Mouse (Mus musculus) gastrocnemius, adult 18-20 months (tissue): ENCODE results near the gene Scel. TPM values are rescaled to one million over a fixed set of nuclear protein-coding genes. Genes with fewer than 3 reads are reported as not detected.

Experiments used
- DNase-seq: peaks from one replicate; pipeline ENCODE4 v3.0.0; 2021; ENCODE audit warnings: low spot score
- total RNA-seq, 2 experiments: library from RNA; stranded (reverse); gene quantifications; 2 replicates each; pipeline ENCODE4 v1.2.3; 2021

The Scel gene
- total RNA-seq, 2 experiments from 2014 or later, result 0.18 to 0.38 TPM

DNA sequence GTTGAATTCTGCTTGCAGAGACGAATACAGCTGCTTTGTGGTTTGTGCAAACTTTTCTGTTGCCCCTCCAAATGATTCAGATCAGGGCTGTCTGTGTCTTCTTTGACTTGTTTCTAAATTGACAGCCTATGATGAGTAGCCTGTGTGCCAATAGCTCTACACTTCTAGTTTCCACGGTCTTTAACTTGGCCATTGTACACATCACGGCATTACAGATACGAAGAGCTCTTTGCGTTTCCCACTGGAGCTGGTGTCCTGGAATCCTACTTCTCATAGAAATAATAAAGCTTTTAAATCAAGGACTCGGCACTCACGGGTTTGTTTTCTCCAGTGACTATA, 300 bp downstream of the Scel start:
- DNase-seq, result no peak

DNA sequence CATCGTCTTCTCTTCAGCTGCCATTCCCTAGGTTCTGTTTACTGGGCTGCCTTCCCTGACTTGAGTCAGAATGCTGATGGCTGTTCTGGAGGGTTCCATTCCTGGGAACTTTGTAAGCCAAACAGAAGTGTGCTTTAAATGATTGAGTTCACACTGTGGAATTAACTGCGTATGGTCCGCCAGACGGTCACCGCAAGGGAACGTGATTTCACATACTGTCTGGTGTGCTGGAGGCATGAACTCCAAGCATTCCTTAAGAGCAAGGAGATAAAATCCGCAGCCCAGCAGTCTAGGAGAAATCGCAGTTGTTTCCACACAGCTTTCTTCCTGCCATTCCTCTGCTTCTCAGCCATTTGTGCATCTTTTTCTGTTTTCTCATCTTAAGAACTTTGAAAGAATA, 2.3 kb downstream of the Scel start:
- DNase-seq, result no peak

DNA sequence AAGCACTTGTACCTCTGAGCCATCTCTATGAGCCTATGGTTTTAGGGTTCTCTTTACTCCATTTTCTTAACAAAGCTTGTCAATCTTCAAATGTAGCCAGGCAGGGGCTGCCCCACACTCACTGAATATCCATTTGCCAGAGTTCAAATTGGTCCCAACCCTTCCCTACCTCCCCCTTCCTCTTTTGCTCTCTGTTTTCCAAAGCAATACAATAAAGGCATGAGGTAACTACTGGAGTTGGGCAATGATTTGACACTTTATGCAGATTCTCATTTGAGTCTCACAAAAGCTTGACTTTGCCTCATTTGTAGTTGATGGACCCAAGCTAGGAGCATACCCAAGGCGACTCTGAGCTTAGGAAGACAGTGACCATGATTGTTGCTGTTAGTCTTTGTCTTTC, 13.1 kb downstream of the Scel start:
- DNase-seq, result no peak

DNA sequence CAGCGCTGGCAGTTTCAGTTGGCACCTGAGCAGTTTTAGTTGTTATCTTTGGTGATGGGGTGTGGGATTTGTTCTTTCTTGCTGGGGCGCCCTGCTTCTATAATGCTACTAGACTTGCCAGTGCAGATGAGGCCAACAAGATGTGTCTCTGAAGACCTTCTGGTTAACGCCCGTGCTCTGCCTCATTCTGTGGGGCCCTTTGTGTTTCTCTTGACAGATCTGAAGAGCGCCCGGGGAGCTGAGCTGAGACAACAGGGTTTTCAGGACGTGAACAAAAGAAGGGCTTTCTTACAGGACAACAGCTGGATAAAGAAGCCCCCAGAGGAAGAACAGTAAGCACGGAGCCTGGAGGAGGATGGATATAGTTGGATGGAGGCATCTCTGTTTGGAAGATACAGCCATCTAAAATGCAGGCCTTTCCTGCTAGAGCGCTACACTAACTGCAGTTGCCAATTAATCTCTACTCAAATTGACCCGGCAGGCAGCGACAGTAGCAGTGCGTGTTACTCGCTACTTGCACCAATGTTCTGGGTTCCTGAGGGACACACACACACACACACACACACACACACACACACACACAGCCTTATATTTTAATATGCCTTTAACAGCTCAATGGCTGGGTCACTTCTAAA, 16.7 kb downstream of the Scel start:
- DNase-seq, result no peak

DNA sequence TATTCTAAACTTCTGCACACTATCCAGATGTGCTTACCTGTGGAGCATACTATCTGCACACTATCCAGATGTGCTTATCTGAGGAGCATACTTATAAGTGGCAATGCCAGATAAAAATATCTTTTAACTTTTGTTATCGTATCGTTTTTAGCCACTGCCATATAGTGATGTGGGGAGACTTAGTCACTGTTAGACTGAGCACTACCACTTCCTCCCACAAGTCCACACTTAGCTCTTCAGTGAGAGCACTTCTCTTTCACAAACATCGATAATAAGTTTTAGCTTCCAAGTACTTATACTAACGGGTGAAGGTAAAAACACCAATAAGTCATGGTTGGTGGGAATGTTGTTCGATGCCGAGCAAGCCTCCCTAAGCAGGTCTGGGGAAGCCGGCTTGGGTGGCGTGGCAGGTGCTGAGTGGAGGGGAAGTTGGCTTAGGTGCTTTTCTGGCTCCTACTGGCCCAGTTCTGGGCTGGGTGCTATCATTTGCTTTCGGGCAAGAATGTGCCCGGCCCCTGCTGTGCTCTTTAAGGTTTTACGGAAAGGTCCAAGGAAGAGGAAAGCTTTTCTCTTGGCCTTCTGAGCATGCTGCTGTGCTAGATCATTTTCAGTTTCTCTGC, 18.7 kb downstream of the Scel start:
- DNase-seq, result no peak

DNA sequence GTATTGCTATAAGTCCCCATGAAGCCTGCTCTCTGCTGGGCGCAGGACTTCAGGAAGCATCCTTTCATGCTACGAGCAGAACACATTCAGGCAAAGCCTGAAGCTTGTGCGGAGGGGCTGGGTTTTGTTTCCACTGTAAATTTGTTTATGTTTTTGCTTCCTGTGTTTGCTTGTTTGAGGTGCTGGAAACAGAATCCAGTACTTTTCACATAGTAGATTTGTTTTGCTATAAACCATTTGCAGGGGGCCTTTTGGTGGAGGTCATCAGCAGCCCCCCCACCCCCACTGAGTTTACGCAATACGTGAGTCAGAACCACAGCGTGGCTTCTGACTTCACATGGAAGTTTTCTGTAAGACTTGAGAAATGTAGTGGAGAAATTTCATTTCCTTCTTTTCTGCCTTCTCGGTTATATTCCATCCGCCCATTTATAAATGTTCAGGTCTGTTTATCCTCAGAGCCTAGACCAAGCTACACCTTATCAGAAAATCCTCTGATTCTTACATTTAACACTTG, 22.4 kb downstream of the Scel start:
- DNase-seq, result no peak

DNA sequence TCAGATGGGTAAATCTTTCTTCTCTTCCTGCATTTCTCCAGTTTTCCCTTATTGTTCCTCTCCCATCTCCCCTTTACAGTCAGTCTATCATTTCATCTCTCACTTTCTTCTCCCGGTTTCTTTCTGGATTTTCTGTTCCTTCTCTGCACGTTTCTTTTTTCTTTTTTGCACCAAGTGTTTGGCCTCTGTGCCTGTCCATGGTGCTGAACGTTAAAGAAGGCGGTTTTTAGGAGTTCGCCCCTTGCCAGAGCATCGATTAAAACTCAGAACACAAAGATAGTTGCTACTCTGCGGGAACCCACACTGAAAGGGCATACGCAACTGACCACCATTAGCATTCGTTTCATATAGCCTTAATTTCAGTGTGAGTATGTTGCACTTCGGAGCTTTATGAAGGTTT, 23.2 kb downstream of the Scel start:
- no peak for DNase-seq

DNA sequence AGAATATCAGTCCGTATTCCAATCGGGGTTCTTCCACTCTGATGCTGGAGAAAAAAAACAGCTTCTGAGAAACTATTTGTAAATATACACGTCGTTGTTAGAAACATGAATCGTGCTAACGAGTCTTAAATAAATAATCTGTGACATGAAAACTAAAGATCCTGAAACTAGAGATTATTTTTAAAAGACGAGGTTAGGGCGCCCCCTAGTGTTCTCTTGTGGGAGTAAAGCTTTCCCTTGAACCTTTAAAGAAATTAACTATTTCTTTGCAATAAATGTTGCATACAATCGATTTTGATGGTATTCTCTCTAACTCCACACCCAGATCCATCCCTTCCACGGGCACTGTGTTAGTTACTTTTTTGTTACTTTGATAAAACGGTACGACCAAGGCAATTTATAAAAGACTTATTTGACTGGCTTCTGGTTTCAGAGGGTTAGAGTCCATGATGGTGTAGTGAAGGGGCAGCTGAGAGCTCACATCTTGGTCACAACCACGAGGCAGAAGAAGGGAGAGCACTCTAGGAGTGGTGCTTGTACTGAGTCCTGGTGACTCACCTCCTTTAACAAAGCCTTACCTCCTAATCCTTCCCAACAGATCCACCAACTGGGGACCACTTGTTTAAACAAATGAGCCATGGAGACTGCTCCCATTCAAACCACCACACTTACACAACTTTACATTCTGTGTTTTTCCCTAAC, 24.4 kb downstream of the Scel start:
- DNase-seq, result peak; percentile 44

DNA sequence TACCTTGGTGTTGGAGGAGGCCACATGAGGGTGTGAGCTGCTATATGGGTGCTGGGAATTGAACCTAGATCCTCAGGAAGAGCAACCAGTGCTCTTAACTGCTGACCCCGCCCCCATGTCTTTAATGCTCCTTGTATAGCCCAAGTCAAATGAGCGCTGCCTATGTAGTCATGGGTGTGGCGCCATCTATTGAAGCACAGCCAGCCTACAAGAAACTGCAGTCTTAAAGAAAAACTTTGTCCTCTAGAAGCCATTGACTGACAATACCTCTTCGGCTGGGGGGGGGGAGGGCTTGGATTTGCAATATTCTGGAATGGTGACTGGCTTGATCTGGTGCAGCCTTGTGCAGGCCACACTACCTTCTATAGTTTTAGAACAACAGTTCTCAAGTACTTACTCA, 26.7 kb downstream of the Scel start:
- DNase-seq, result no peak

DNA sequence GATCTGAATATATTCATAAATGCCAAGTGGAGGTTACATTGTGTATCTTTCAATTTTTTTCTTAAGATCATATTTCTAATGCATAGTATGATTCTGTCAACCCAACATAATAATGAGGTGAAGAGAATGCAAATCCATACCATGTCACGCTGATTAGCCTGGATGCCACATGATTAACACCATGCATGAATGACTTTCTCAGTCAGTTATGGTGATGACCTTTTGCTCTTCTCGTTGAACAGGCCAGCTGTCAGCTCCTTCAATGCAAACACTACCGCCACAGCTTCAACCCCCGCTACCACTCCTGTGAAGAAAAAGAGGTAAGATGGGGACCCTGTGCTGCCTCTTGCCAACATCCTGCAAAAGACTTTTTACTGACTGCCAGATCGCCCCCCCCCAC, 28.5 kb downstream of the Scel start:
- DNase-seq, result no peak

DNA sequence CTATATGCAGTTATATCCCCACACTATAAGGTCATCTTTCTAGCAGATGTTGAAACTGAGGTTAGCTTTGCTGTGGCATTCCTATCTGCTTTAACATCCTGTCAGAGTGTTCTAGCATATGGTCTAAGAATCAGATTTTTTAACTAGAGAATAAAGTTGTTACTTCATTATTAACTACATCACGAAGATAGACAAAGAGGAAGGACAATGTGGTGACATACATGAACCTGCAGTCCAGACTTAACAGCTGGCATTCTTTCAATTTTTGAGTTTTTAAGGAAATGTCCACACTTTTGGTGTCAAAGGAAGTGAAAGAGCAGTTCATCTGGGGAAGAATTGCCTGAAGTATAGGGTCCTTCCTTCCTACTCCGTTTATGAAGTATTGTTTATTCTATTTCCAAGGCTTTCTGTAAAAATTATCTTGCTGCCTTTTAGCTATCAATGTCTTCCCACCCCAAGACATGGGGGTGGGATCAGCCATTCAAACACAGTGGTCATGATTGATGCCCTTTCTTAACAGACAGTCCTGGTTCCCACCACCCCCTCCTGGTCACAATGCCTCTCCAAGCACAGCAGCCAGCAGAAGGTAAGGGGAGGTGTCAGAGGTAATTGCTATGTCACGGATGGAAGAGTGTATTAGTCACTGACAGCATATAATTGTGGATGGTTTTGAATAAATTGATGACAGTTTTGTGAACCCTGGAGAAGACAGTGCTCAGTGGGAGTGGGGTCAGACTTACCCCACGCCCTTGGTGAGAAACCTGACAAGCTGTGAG, 30.4 kb downstream of the Scel start:
- DNase-seq, result no peak

DNA sequence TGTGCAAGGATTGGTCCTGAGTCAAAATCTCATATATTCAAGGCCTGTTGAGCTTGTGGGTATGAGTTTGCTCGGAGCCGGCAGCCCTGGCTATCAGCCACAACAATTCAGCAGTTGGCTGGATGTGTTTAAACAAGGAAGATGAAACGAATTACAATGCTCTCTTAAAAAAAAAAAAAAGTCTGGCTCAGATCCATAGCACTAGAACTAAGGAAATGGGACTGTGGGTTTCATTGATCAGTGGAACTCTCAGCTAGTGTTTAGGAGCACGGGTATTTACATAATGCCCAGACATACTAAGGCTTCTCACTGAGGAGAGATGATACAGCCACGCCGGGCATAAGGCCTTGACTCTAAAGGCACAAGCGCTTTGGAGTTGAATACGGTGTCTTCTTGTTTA, 32.6 kb downstream of the Scel start:
- no peak for DNase-seq

DNA sequence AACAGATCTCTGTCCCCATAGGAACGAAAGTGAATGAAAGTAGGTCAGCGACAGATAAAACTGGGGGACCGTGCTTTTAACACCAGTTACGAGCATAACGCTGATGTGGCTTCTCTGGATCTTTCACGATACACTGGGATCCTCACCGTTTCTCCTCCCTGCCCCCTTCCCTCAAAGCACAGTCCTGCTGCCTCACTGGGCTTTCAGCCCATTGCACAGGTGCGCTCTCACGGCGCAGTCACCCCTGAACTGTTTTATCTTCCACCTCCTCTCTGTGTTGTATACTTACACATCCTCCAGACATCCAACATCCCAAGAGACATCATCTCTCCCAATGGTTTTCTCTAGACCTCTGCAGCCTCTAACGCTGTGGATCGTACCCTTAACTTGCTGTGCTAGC, 33.1 kb downstream of the Scel start:
- no peak for DNase-seq

DNA sequence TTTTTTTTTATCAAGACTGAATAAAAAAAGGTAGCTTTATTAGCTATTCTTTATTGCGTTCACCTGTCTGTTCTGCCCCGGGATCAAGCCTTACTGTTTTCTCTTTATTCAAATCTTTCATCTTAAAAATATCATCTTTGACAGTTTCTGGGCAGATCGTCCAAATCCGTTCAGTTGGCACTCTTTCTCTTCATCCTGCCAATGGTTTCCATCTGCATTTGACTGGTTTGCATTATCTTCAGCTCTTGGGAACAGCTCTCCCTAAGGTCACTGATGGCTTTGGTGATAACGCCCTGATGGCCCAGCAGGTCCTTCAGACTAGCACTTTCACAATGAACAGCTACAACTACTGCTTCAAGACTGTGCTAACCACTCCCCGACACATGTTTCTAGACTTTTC, 35.1 kb downstream of the Scel start:
- no peak for DNase-seq

DNA sequence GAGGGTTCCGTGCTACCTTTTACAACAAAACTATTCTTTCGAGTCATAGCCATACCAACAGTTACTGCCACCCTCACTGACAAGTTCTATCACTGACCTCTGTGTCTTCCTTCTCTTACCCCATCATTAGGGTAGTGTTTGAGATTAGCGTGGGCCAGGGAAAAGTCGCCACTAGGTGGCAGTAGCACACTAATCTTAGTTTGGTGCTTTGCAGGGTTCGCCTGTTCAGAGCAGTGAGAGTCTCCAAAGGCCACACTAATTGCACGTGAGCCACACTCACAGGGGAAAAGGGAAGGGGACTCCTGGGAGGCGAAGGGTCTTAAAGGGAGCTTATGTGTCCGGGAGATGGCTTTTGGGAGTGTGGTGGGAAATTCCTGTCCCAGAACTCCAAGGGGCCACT, 37.3 kb downstream of the Scel start:
- DNase-seq, result peak; percentile 52

DNA sequence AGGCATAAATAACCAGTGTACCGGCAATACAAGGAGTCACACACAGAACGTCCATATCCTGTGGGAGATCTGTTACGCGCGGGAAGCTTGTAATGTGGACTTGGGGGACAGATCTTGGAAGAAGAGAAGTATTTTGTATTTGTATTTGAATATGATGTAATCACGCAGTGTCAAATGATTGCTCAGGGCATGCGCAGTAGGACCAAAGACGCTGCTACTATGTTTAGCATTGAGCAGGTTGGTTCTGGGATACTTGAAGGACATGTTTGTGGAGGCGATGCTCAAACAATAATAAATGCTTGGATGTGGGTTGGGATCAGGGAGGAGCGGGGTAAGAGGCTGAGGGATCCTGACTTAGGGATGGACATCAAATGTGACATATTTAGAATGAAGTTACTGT, 37.8 kb downstream of the Scel start:
- DNase-seq, result no peak

DNA sequence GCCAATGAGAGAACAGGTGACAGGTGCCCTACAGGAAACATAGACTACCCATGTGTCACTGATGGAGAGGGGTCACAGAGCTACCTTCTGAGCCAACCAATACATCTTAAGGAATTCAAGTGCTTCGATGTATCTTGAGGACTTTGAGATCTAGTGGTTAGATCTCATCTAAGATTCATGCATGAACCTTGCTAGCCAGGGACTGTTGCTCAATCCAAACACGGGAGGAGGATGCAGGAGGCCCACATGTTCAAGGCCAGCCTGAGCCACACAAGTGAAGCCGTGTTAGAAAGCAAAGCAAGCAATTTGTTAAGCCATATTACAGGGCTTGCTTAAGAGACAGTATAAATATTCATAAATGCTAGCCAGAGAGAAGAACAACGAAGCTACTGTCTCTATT, 38.8 kb downstream of the Scel start:
- DNase-seq, result no peak

DNA sequence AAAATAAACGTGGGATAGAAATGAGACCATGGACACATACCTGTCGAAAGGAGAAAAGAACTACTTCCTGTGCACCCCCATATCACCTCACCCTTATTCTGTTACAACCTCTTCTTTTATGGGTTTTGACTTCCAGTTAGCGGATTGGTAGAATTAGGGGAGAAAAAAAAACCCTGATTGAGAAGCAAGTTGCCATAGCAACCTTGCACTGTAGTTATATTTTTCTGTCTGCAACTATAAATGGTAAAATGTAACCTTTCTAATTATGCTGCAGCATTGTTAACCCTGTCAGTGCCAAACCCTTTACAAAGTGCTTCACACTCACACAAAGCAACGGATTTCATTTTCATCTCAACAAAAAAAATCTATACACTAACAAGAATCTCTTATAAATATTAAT, 39.2 kb downstream of the Scel start:
- no peak for DNase-seq

DNA sequence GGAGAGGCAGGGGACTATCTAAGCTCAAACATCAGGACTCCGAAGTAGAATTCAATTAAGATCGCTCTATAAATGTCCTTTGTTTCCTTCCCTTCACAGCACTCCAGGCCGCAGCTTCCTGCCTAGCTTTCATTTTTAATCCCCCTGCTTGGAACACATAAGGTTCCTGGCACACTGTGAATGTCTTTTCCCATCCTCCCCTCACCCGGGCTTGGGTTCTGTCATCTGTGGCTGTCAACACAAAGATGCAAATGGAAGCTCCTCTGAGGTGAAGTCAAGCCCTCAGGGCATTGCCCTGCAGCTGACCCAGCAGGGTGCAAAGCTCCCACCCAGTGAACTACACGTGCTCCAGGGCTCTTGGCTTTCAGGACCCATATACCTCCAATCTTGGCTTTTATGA, 43.5 kb downstream of the Scel start:
- no peak for DNase-seq

DNA sequence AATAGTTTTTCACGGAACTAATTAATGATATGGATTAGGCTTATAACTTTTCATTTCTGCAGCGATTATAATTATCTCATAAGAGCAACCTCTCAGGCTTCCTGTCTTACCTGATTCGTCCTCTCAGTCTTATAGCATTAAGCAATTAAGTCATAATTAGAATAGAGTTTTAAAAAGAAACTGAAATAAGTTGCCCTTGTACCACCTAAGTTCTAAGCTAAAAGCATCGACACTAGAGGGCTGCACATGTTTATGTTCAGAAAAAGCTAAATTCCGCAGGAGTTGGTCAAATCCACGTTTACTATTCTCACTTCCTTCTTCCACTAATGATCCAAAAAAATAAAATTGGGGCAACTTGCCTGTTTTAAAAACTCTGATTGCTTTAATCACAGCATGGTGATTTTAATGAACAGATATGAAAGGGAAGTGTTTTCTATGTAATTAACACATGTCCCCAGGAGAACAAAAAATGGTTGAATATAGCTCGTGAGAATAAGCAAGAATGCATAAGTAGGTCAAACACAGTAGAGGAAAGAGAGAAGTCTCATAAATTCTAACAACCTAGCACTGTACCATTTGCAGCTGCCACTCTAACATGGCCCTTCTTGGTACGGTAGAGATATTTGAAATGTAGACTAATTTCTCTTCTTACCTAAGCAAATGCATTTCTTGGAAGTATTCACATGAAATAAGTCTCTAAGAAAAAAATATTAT, 48.4 kb downstream of the Scel start:
- no peak for DNase-seq

DNA sequence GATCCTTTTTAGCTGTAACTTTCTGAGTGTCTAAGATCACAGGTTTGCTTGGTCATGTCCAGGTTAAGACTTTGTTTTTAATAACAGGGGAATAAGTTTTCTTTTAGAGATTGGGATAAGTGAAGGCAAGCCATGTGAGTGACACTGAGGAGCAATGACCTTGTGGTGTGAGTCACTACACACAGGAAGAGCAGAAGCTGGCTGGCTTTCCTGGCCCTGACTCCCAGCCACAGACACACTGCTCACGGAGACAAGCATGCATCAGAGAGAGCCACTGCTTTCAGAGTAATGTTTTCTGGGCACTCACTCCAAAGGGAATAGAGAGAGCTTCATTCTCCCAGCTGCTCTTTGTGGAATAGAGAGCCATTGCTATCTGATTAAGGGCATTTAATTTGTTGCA, 54.8 kb downstream of the Scel start:
- no peak for DNase-seq

DNA sequence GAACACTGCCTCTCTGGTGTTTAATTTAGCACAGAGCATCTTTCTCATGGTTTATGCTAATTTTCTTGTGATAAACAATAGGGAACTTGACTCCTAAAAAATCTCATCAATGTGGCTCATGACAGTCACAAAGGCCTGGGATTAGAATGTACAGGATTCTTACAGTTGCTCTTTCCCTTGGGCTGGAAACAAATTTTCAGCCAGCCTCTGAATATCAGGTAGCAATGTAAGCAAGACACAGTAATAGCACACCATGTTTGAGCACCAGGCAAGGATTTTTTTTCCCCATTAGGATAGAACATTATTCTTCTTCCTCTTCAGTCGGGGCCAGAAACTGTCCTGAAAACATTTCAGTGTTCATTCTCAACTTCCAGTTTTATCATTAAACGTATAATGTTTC, 55.3 kb downstream of the Scel start:
- no peak for DNase-seq
